Mouse (Mus musculus) heart, adult 2 months (tissue): ENCODE measurements around the gene Clec1a.

Experiments
- CTCF ChIP-seq: fragments of 200-600 bp; IDR thresholded peaks from 2 replicates; pipeline ENCODE4 v1.8.1; 2022; ENCODE audit warnings: antibody characterized with exemption, mild to moderate bottlenecking, moderate library complexity
- EP300 ChIP-seq: fragments of 200-500 bp; IDR thresholded peaks from 2 replicates; pipeline ENCODE4 v1.6.1; 2011; ENCODE audit warnings: low read depth, low read length, control low read depth; ENCODE audit not compliant: insufficient read depth
- POLR2A ChIP-seq: fragments of 200-500 bp; IDR thresholded peaks from 2 replicates; pipeline ENCODE4 v1.6.1; 2011; ENCODE audit warnings: mild to moderate bottlenecking, low read depth, low read length, control low read depth; ENCODE audit not compliant: insufficient read depth

DNA sequence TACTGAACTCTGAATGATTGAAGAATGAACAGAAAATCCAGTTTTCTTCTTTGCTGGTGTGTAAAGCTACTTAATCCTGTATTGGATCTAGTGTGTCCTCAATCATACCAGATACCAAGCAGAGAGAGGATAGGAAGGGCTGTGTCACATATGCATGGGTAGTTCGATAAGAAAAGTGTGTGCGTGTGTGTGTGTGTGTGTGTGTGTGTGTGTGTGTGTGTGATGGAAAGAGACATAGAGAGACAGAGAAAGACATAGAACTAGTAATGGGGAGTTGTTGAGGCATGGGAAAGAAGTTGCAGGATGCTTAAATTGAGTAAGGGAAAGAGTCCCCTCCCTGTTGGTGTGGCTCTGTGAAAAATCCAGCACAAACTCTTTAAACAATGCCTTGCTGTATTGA is 66.0 kb downstream of the Clec1a start, which contains the start of gene Clec12b:
- no peak for TF ChIP-seq CTCF
- no peak for TF ChIP-seq EP300
- no peak for TF ChIP-seq POLR2A
